Mouse (Mus musculus): ENCODE data around the gene Vti1a.

DNA sequence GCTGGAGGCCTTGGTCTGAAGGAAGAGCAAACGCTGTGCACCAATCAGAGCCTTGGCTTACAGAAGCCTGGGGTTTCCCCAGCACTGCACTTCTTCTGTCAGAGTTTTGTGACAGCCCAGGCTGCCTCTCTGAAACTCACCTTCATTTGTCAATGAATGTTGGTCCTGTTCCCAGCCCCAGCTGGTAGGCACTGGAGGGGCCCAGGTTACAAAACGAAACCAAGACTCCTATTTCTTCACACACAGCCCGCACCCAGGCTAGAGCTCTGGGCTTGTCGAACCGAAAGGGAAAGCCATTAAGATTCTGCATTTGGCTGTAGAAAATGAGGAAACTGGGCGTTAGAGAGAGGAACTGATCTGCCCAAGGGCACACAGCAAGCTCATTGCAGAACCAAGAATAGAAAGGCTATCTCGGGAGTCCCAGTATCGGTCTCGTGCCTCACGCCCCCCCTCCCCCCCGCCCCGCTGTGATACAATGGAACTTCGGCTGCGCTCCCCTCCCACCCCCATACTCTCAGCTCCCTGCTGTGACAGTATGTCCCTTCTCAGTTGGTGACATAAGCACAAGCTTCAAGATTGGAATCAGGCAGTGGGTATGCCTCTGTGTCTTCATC is 327.3 kb downstream of the Vti1a start:
- TF ChIP-seq POLR2A (IDR thresholded peaks at IDR 0.05; ENCODE audit: low read depth, low read length) (no peak), CTCF (IDR thresholded peaks at IDR 0.05; ENCODE audit: borderline replicate concordance, insufficient read depth, low read length) (no peak)
